Mouse (Mus musculus) CD8-positive naive resting alpha-beta T cell, adult 2 months (primary cell): Measurements from ENCODE around the gene Nudt1.
"Not testable (repeated sequence)": the region's sequence is repeated elsewhere in the genome, so short reads cannot be mapped to it uniquely, and the experiment has no call there.

Experiments used
- DNase-seq, 2 experiments: peaks; one replicate each; pipeline ENCODE4 v3.0.0; 2022; ENCODE audit warnings: low read depth in 2 of 2, low spot score in 2 of 2

Gene Nudt1

GRCm38 (mm10) chr5:140339836-140340235, 18.4 kb downstream of the Nudt1 start:
- DNase-seq: no peak

DNA sequence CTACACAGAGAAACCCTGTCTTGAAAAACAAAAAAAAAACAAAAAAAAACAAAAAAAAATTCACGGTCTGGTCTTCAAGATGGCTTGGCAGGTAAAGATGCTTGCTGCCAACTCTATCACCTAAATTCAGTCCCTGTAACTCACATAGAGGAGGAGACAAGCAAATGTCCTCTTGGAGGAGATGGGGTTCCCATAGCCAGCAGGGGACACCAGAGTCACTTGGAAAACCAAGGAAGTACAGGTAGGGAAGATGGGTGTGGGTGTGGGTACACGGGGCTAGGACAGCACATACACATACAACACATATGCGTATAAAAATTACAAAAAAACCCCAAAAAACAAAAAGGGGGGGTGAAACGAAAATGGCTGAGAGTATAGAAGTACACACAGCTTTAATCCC, 21.4 kb downstream of the Nudt1 start:
- DNase-seq: no peak

DNA sequence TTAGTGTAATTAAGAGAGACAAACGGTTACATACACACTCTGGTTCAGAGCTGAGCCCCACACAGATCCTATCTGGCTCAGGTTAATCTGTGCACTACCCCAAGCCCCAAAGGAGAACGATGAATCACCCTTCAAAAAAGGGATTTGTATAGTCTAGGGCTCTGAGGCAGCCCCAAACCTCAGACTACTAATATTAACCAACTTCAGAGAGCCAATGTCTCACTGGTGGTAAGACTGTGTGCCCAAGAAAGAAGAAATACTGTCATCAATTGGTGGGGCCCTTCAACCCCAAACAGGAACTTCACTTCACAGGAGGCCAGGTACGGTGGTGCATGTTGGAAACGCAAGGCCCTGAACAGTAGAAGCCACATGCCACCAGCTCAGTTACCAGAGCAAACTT, 23.8 kb downstream of the Nudt1 start:
- DNase-seq: no peak

- DNase-seq: no peak
Measured at GRCm38 (mm10) chr5:140346050-140346449, 24.6 kb downstream of the Nudt1 start.

GRCm38 (mm10) chr5:140349882-140350281, 28.4 kb downstream of the Nudt1 start:
- no peak for DNase-seq

GRCm38 (mm10) chr5:140350731-140351497, 29.5 kb downstream of the Nudt1 start:
- DNase-seq: no peak

DNA sequence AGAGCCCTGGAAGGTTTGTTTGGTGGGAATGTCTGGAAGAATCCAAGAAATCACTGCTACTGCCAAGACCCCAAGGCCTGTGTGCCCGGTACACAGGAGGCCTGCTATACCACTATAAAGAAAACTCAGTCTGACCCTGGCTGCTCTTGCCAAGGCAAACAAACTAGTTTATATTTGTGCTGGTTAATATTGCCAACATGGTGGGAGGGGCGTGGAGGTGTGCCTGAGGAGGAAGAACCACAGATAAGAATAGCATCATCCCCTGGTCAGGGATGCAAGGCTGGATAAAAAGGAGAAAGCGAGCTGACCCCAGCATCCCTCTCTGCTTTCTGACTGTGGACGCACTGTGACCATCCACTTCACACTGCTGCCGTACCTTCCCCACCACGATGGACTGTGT, 30.9 kb downstream of the Nudt1 start:
- DNase-seq: no peak

DNA sequence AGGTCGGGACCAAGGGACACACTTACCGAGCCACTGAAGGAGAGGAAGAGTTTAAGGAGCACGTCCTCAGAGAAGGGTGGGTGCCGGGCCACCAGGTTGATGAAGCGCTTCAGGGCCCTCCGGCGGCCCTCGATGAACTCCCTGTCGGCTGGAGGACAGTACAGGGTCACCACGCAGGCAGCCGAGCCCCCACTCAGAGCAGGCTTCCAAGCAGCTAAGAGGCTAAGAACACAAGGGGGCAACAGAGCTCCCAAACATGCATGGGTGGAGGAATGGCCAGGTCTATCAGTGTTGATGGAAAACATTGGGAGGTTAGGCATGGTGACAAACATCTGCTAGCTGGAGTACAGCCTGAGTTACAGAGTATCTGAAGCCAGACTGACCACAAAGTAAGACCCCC, 34.5 kb downstream of the Nudt1 start:
- no peak for DNase-seq

GRCm38 (mm10) chr5:140357466-140357865, 36.0 kb downstream of the Nudt1 start:
- no peak for DNase-seq

DNA sequence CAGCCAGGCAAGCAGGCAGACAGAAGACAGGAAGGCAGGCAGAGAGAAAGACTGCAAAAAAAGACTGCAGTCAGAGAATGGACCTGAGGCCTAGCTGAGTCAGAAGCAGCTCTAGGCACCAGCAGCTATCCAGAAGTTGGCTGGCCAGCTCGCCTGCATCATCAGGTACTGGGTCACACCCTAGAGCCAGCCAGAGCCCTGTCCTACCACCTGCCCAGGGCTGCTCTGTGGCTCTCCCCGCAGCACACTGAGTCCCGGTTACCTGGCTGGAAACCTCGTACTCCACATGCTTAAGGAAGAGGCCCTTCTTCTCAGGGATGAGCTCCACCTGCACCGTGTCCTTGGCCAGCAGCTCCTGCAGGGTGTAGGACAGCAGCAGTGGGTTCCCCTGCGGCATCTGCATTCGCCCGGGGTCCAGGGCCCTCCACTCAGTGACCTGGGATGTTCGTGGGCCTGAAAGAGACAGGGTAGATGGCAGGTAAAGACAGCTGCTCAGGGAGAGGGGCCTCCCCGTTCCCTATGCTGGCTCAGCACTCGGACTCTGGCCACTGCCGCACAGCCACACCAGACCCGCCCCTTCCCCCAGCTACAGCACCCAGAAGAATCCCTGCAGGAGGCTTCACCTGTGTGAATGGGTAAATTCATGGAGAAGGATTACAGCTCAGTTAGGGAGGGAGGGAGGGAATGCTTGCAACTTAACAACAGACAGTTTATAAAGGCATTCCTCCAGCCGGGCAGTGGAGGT, 38.6 kb downstream of the Nudt1 start:
- DNase-seq: no peak

GRCm38 (mm10) chr5:140364415-140364814, 43.0 kb downstream of the Nudt1 start:
- no peak for DNase-seq

- not testable (repeated sequence) for DNase-seq
Measured at GRCm38 (mm10) chr5:140368126-140368525, 46.7 kb downstream of the Nudt1 start.

DNA sequence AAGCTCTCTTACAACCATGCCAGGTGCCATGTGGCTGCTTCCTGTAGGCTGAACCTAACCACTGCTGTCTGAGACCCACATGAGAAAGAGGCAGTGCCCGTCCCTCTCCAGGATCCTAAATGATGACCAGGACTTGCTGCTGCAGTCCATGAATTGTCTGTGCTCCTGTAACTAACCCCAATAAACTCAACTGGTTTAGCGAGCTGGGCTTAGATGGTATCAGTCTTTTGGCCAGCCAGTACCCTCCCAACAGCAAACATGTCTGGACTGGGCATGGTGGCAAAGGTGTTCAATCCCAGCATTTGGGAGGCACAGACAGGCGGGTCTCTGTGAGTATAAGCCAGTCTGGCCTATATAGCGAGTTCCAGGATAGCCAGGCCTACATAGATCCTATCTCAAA, 47.5 kb downstream of the Nudt1 start:
- DNase-seq: no peak

- DNase-seq: no peak
Measured at GRCm38 (mm10) chr5:140369466-140369865, 48.0 kb downstream of the Nudt1 start.

DNA sequence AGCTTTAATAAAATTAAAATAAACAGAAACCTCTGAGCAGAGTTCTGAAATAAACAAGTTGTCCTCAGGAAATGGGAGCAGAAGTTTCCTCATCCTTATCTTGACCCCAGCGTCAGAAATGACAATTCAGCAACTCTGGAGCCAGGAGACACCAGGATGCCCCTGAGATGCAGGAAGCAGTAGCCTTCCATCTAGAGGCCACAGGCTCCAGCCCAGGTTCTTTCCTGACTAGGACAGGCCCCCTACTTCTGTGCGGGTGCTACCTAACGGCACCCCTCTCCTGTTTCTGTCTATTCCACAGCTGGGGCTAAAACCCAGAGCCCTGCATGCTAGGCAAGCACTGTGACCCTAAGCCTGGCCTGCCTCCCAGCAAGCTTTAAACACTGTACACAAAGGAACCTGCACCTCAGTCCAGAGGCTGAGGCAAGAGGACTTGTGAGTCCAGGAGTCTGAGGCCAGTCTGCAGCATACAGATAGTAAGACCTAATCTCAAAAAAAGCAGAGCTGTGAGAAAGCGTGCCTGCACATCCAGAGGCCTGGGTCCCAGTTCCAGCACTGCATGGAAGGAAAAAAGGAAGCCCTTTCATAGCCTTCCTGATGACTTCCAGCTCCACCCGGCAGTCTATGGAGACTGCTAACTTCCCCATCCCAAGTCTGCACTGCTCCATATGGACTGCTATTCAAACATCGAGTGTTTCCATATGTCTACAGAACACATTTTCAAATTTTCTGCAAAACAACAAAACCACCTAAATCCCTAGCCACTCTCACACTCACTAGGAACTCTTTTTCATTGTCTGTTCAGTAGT, 49.2 kb downstream of the Nudt1 start:
- no peak for DNase-seq

GRCm38 (mm10) chr5:140371671-140372070, 50.2 kb downstream of the Nudt1 start:
- no peak for DNase-seq

DNA sequence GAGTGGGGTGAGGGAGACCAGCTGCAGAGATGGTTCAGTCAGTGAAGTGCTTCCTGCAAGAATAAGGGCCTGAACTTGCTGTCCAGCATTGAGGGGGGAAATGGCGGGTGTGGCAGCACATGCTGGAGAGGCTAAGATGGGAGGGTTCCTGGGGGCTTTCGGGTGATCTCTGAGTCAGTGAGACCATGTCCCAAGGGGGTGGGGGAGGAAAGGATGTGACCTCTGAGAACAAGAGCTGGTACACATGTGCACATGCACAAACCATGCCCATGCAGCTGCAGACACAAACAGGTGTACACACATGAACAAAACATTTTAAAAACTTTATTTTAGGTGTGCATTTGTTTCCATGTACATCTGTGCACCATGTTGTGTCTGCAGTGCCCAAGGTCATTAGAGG, 52.3 kb downstream of the Nudt1 start:
- DNase-seq: no peak

- DNase-seq: no peak
Measured at GRCm38 (mm10) chr5:140374226-140374625, 52.8 kb downstream of the Nudt1 start.

DNA sequence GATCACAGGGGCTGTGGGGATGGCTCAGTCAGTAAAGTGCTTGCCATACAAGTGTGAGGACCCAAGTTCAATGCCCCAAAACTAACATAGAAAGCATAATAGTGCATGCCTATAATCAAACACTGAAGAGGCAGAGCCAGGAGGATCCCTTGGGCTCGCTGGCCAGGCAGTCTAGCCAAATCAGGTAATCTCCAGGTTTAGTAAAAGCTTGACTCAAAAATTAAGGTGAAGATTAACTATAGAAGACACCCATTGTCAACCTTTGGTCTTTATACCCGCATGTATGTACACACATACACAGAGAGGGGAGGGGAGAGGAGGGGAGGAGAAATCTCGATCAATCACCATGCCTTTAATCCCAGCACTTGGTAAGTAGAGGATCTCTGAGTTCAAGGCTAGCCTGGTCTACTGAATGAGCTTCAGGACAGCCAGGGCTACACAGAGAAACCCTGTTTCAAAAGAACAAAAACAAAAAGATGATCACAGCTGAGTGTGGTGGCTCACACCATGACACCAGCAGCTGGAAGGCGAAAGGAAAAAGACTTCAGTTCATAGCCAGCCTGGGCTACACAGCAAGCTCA, 53.9 kb downstream of the Nudt1 start:
- no peak for DNase-seq

DNA sequence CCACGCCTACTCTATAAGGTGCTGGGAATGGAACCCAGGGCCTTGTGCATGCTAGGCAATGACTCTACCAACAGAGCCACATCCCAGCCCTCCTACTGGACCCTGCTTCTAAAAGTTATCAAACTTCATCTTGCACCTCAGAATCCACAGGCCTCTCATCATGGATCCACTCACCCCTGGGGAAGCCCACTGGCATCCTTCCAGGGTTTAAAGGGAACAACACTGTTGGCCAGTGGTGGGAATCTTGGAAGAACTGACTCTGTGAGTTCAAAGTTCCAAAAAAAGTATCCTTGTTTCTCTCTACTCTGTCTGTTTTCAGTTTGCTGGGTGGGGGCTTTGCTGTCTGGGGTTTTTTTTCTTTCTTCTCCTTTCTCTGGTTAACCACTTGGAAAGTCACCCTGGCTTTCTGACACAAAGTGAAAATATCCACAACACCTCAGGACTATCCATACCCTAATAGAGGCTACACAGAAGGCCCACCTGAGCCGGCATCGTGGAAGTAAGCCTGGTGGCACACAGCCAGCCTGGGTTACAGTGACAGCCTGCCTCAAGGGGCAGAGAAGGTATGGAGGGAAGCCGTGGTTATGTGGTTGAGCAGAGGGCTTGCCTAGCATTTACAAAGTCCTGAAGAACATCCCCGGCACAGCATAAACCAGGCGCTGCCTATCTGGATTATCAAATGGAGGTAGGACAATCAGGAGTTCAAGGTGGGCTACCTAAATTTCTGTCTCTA, 56.8 kb downstream of the Nudt1 start:
- no peak for DNase-seq

DNA sequence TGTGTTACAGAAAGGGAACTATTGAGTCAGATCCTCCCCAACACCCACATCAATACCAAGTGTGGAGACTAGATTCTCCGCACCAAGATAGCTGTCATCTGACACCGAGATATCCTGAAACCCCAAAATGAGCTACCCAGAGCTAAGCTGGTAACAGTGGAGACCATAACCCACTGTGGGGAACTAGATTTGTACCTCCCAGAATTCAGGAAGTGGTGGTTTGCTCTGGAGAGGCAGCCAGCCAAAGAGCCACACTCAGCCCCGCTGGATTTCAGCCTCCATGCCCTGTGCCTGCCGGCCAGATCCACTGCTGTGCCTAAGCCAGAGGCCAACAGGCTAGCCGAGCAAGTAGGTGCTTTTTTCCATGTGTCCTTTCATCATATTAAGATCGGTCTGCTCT, 57.8 kb downstream of the Nudt1 start:
- no peak for DNase-seq
